Mouse (Mus musculus) liver, postnatal 0 days (tissue): Measurements from ENCODE around the gene Ccdc142.

Experiments
- CTCF ChIP-seq: sonication (generic); IDR thresholded peaks from 2 replicates; pipeline ENCODE4 v1.5.1; 2016; ENCODE audit warnings: antibody characterized with exemption, low read depth
- EP300 ChIP-seq: IDR thresholded peaks from 2 replicates; pipeline ENCODE4 v1.6.1; 2016; ENCODE audit warnings: antibody characterized with exemption, low read depth, mild to moderate bottlenecking

DNA sequence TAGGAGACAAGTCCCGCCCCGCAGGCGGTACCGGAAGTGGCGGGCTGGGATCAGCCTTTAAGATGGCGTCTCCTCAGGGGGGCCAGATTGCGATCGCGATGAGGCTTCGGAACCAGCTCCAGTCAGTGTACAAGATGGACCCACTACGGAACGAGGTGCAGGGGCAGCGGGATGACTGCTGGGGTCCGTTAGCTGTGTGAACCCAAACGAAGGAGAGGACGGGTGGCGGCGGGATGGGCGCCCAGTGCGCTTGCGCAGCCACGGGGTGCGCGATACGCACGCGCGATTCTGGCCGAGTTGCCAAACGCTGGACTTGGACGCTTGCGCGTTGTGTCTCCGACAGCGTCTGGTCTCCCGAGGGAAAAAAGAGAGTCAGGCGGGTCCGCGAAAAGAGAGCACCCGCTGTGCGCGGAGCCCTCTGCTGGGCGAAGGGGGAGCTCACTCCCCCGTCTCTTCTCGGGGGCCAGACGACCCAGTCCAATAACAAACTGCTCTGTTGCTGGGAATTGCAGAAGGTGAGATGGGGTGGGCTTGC, 23.0 kb upstream of the Ccdc142 start:
- TF ChIP-seq CTCF (peak; percentile 74), EP300 (no peak)
